Mouse (Mus musculus) forebrain, embryonic 10.5 days (tissue): ENCODE results near the gene Tamm41. TPM values are rescaled to one million over a fixed set of nuclear protein-coding genes. Genes with fewer than 3 reads are reported as not detected.

ENCODE experiments used
- DNase-seq: peaks from one replicate; pipeline ENCODE4 v3.0.0-alpha.2; 2017; ENCODE audit warnings: low spot score; ENCODE audit errors: extremely low spot score
- H3K27ac ChIP-seq: fragments of 300-500 bp; sonication (generic); 2 replicates; pipeline ENCODE4 v1.5.1; 2016; ENCODE audit warnings: mild to moderate bottlenecking
- H3K27me3 ChIP-seq: fragments of 300-500 bp; sonication (generic); 2 replicates; pipeline ENCODE4 v1.6.1; 2016; ENCODE audit warnings: mild to moderate bottlenecking; ENCODE audit not compliant: poor library complexity, severe bottlenecking
- H3K36me3 ChIP-seq: fragments of 300-500 bp; sonication (generic); replicated peaks from 2 replicates; pipeline ENCODE4 v1.6.1; 2016; ENCODE audit warnings: mild to moderate bottlenecking, moderate library complexity
- H3K4me1 ChIP-seq: fragments of 300-500 bp; sonication (generic); 2 replicates; pipeline ENCODE4 v1.6.1; 2016
- H3K4me3 ChIP-seq: fragments of 300-500 bp; sonication (generic); 2 replicates; pipeline ENCODE4 v1.5.1; 2016; ENCODE audit warnings: mild to moderate bottlenecking, moderate library complexity
- H3K9me3 ChIP-seq: fragments of 300-500 bp; sonication (generic); 2 replicates; pipeline ENCODE4 v1.6.1; 2016; ENCODE audit warnings: mild to moderate bottlenecking, moderate library complexity
- WGBS: fragments of 180-500 bp; shearing (Covaris S2); methylation state at CpG from one replicate; pipeline ENCODE4 v1.1.7; 2016; 5-methylcytosine and 5-hydroxymethylcytosine counted together
- polyA plus RNA-seq: library from polyadenylated mRNA; unstranded; fragments of >200 nt; fragmentation: Nextera tagmentation; extraction: Ambion mirVana; gene quantifications from 2 replicates; pipeline ENCODE4 v1.2.1, GENCODE M21; 2016

Gene Tamm41
- 103 and 104 TPM in 2 replicates for polyA plus RNA-seq

GRCm38 (mm10) chr6:115037103-115038094 lies at the start of gene Tamm41:
TSS of gene Tamm41 (minus strand) at chr6:115037876.
- H3K9me3 ChIP-seq: no peaks in the 10 kb centered on the region
- peak within 1 kb of the TSS; percentile 94 for H3K4me3 ChIP-seq
- H3K27me3 ChIP-seq: no peaks in the 10 kb centered on the region
- H3K4me1 ChIP-seq: peaks cover 15% of the 10 kb centered on the region
- WGBS: 2% methylated on average over 57 of the region's 57 CpGs
- peak; percentile 85 for DNase-seq
- H3K27ac ChIP-seq: peak within 1 kb of the TSS; percentile 90
- peaks cover 27% of the 10 kb centered on the region for H3K36me3 ChIP-seq

DNA sequence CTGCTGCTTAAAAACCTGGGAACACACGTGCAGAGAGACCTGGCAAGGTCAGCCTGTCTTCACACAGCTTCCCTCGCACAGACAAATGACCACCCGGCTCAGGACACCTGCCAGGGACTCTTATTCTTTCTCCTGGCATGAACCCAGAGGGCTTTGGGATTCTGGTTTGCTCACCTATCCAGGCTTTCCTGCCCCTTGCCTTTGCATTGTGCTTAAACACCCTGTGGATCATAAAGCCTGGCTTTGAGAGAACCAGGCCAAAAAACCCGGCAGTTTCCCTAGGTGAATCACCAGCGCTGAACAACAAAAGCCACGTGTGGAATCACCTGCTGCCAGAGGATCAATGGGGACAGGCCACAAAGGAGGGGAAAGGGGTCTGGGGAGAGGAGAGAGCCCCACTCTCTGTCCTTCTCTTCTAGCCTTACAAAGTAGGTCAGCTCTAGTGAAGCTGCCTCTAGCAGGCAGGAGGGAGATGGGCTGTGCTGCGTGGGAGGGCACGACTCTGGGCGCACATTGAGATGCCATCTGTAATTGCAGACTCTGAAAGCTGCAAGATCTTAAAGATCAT lies 47.7 kb upstream of the Tamm41 start:
- WGBS: 59% methylated on average over 9 of the region's 9 CpGs

GRCm38 (mm10) chr6:115076781-115077575 lies 39.3 kb upstream of the Tamm41 start:
- DNase-seq: no peak
- Histone ChIP-seq H3K4me3 (no peak overlapping the region), H3K27ac (no peak overlapping the region), H3K4me1 (no peaks in the 10 kb centered on the region), H3K36me3 (no peaks in the 10 kb centered on the region), H3K9me3 (no peaks in the 10 kb centered on the region), H3K27me3 (no peaks in the 10 kb centered on the region)
- 54% methylated on average over 9 of the region's 9 CpGs for WGBS

More for the DNA sequence above, 47.7 kb upstream of the Tamm41 start:
- H3K36me3 ChIP-seq: no peaks in the 10 kb centered on the region
- DNase-seq: no peak
- peaks cover 16% of the 10 kb centered on the region for H3K4me1 ChIP-seq
- no peak overlapping the region for H3K4me3 ChIP-seq
- no peak overlapping the region for H3K27ac ChIP-seq
- no peaks in the 10 kb centered on the region for H3K9me3 ChIP-seq
- H3K27me3 ChIP-seq: no peaks in the 10 kb centered on the region

DNA sequence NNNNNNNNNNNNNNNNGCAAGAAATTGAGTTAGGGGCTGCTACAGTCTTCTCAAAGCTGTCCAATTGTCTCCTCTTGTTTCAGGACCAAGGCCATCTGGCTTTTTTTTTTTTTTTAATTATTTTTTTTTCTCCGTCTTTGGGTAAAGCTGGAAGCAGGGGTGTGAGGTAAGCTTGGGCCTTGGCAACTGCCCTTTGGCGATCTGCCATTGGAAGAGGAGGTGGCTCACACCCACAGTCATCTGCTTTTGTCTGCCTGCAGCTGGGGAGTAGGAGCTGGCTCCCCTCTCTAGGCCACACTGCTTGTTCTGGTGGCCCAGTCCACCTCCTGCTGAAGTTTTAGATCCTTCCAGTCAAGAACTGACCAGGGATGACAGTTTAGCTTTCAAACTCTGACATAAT lies 34.3 kb upstream of the Tamm41 start:
- Histone ChIP-seq H3K27me3 (no peaks in the 10 kb centered on the region), H3K4me3 (no peak overlapping the region), H3K4me1 (peaks cover 10% of the 10 kb centered on the region; the same call in 1 of the 2 replicates), H3K9me3 (no peaks in the 10 kb centered on the region), H3K27ac (no peak overlapping the region), H3K36me3 (no peaks in the 10 kb centered on the region)
- WGBS: 87% methylated on average over 2 of the region's 2 CpGs
- DNase-seq: no peak

DNA sequence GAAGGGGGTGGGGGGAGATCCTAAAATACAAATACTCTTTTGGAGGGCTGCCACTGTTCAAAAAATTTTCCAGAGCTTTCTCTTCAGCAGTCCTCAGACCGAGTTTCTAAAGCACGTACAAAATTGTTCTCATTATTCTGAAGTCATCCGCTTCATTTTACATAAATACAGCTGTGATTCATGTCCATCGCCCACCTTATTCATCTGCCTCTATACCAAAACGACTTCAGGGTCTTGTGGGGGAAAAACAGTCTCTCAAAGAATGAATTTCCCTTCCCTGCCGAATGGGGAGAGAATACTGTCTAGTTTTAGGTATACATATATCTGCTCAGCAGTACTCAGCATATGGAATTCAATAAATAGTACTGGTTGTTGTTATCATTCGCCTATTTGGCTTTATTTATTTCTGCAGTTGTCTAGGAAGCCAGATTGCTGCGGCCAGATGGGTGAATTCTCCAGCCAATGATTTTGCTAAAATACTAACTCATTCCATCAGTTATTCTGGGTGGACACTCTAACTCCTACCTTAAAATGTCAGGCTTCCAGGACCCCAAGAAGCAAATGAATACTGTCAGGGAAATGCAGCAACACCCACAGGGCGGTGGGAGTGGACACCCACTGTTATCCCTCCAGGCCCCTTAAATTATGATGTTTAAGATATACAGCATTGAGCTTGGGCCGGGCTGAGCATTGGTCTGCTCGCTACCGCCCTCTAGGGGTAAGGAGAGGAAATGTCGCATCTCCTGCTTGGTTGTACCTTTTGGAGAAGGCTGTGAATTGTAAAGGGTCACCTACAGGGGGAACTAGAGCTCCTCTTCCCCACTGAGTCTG lies 27.9 kb upstream of the Tamm41 start:
- Histone ChIP-seq H3K36me3 (no peaks in the 10 kb centered on the region), H3K27me3 (no peaks in the 10 kb centered on the region), H3K27ac (no peak overlapping the region), H3K9me3 (no peaks in the 10 kb centered on the region), H3K4me3 (no peak overlapping the region), H3K4me1 (peaks cover 3% of the 10 kb centered on the region; the same call in 1 of the 2 replicates)
- WGBS: 50% methylated on average over 13 of the region's 13 CpGs
- peak; percentile 45 for DNase-seq

DNA sequence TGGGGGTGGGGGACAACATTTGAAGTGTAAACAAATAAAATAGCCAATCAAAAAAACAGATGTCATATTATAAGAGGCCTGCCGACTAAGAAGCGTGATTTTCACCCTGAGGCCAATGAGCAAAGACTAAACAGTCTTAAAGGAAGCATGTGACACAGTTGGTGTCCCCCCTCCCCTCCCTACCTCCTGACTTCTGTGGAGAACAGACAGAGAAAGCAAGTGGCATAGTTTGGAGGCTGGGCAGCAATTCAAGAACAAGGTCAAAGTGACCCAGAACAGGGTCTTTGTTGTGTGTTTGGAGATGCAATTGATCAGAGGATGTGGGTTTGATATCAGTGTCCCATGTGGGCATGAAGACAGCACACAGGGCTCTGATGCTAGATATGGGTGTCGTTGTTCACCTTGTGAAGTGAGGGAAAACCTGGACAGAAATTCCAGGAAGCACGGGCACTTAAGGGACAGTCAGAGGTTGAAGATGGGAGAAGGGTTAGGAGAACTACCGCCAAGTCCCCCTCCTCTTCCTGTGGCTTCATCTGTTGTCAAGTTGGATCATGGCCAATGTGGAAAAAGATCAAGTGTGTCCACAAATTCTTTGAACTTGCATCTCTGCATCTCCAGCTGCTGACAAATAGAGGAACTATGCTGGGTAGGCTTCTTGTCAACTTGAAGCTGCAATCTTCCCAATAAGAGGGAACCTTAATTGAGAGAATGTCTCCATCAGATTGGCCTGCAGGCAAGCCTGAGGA lies 25.1 kb upstream of the Tamm41 start:
- WGBS: 86% methylated on average over 5 of the region's 5 CpGs
- no peak overlapping the region for H3K27ac ChIP-seq
- H3K4me1 ChIP-seq: no peaks in the 10 kb centered on the region
- no peaks in the 10 kb centered on the region for H3K27me3 ChIP-seq
- DNase-seq: no peak
- no peaks in the 10 kb centered on the region for H3K36me3 ChIP-seq
- H3K4me3 ChIP-seq: no peak overlapping the region
- H3K9me3 ChIP-seq: no peaks in the 10 kb centered on the region

DNA sequence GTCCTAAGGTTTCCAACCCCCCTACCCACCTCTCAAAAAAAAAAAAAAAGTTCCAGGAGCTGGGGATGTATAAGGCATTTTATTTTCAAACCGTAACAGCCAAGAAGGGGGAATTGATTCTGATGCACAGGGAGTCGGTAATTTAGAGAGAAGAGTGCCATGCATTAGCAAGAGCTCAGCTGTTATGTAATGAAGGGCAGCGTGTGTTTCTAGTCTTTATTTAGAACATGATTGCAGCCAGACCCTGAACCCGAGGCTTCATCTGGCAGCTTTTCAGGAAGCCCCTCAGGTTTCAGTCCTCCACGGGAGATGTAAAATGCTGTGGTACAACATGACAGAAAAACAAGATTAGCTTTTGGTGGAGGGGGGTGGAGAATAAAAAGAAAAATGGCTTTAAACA lies 21.6 kb upstream of the Tamm41 start:
- H3K4me3 ChIP-seq: no peak overlapping the region
- DNase-seq: no peak
- no peak overlapping the region for H3K27ac ChIP-seq
- WGBS: 76% methylated on average over 5 of the region's 5 CpGs
- no peaks in the 10 kb centered on the region for H3K9me3 ChIP-seq
- peaks cover 8% of the 10 kb centered on the region; the same call in 1 of the 2 replicates for H3K4me1 ChIP-seq
- H3K36me3 ChIP-seq: no peaks in the 10 kb centered on the region
- H3K27me3 ChIP-seq: no peaks in the 10 kb centered on the region

GRCm38 (mm10) chr6:115056699-115057098 lies 19.0 kb upstream of the Tamm41 start:
- H3K9me3 ChIP-seq: no peaks in the 10 kb centered on the region
- H3K4me1 ChIP-seq: peaks cover 8% of the 10 kb centered on the region; the same call in 1 of the 2 replicates
- H3K27ac ChIP-seq: no peak overlapping the region
- H3K4me3 ChIP-seq: no peak overlapping the region
- no peaks in the 10 kb centered on the region for H3K36me3 ChIP-seq
- no peak for DNase-seq
- 46% methylated on average over 2 of the region's 2 CpGs for WGBS
- no peaks in the 10 kb centered on the region for H3K27me3 ChIP-seq

DNA sequence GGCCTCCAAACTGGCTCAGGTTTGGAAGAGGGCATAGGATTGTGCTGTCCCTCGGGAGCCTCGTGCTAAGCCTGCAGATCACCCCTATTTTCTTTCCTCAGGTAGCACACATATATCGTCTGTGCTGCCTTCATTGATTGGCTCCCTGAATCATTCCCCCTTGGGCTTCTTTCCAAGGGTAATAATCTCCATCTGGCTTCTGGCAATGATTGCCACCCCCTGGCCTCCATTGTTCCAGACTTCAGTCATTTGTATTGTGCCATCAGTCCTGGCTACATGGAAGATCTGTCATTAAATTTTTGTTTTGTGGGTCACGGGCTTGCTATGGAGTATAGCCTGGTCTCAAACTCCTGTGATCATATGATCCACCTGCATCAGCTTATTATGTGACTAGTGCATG lies 17.8 kb upstream of the Tamm41 start:
- no peaks in the 10 kb centered on the region for H3K27me3 ChIP-seq
- DNase-seq: no peak
- no peaks in the 10 kb centered on the region for H3K9me3 ChIP-seq
- no peak overlapping the region for H3K4me3 ChIP-seq
- peaks cover 8% of the 10 kb centered on the region; the same call in 1 of the 2 replicates for H3K4me1 ChIP-seq
- H3K36me3 ChIP-seq: no peaks in the 10 kb centered on the region
- H3K27ac ChIP-seq: no peak overlapping the region
- WGBS: 83% methylated on average over 4 of the region's 4 CpGs

DNA sequence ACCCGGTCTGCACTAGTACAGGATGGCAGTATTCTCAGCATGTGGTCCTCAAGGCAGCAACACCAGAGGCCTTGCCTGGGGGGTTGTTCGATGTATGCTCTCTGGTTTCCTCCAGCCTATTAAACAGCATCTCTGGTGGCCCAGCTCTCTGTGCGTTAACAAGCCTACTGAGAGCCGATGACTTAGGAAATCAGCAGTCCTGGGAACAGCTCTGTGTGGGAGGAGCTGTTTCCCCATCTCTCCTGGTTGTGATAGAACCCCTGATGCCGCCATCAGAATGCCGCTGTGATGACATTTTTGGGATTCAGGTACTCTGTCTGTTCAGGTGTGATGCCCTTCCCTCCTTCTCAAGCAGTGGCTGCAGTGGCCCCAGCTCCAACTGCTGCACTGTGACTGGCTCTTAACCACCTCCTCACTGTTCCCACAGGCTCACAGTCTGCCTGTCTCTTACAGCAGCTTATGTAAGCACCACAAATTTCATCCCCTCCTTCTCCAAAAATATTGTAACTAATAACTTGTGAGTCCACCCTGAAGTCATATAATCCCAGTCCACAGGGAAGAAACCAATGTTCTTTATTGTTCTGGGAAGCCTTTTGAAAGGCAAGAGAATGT lies 14.0 kb upstream of the Tamm41 start:
- 81% methylated on average over 6 of the region's 6 CpGs for WGBS
- Histone ChIP-seq H3K4me3 (no peak overlapping the region), H3K4me1 (peaks cover 5% of the 10 kb centered on the region; the same call in 1 of the 2 replicates), H3K27me3 (no peaks in the 10 kb centered on the region), H3K36me3 (no peaks in the 10 kb centered on the region), H3K9me3 (no peaks in the 10 kb centered on the region), H3K27ac (no peak overlapping the region)
- DNase-seq: no peak

- H3K36me3 ChIP-seq: no peaks in the 10 kb centered on the region
- no peaks in the 10 kb centered on the region for H3K4me1 ChIP-seq
- H3K4me3 ChIP-seq: no peak overlapping the region
- DNase-seq: peak; percentile 29
- H3K9me3 ChIP-seq: no peaks in the 10 kb centered on the region
- WGBS: 28% methylated on average over 4 of the region's 4 CpGs
- H3K27me3 ChIP-seq: no peaks in the 10 kb centered on the region
- no peak overlapping the region for H3K27ac ChIP-seq
Measured at GRCm38 (mm10) chr6:115049015-115049414, 11.3 kb upstream of the Tamm41 start.
